Mouse (Mus musculus) thymus, postnatal 36 days (tissue): Measurements from ENCODE around the gene Cdh7.
"Not testable (repeated sequence)": the region's sequence is repeated elsewhere in the genome, so short reads cannot be mapped to it uniquely, and the experiment has no call there.

ENCODE experiments used
- DNase-seq, 2 experiments: peaks; one replicate each; pipeline ENCODE4 v3.0.0; 2022; ENCODE audit warnings: mixed read lengths in 2 of 2

Cdh7 gene

GRCm38 (mm10) chr1:109982064-109982808 is at the start of gene Cdh7:
TSS of gene Cdh7 (plus strand) at chr1:109982431.
- DNase-seq: no peak

- DNase-seq: no peak
Observed at GRCm38 (mm10) chr1:109932674-109933073, 49.6 kb upstream of the Cdh7 start.

- no peak for DNase-seq
Observed at GRCm38 (mm10) chr1:109948571-109948970, 33.7 kb upstream of the Cdh7 start.

GRCm38 (mm10) chr1:109971721-109972425 is 10.4 kb upstream of the Cdh7 start:
- no peak for DNase-seq

- DNase-seq: no peak
Observed at GRCm38 (mm10) chr1:109972426-109973015, 9.7 kb upstream of the Cdh7 start.

GRCm38 (mm10) chr1:109982809-109983536 is 742 bp downstream of the Cdh7 start:
- DNase-seq: no peak

GRCm38 (mm10) chr1:109983537-109983912 is 1.3 kb downstream of the Cdh7 start:
- no peak for DNase-seq

GRCm38 (mm10) chr1:109984776-109985175 is 2.5 kb downstream of the Cdh7 start:
- DNase-seq: no peak

GRCm38 (mm10) chr1:109985468-109985867 is 3.2 kb downstream of the Cdh7 start:
- no peak for DNase-seq

- no peak for DNase-seq
Observed at GRCm38 (mm10) chr1:109989541-109989940, 7.3 kb downstream of the Cdh7 start.

- DNase-seq: no peak
Observed at GRCm38 (mm10) chr1:109993906-109994305, 11.7 kb downstream of the Cdh7 start.

- DNase-seq: no peak
Observed at GRCm38 (mm10) chr1:110004451-110004850, 22.2 kb downstream of the Cdh7 start.

GRCm38 (mm10) chr1:110005038-110005437 is 22.8 kb downstream of the Cdh7 start:
- DNase-seq: no peak

- no peak for DNase-seq
Observed at GRCm38 (mm10) chr1:110012153-110012552, 29.9 kb downstream of the Cdh7 start.

- DNase-seq: no peak
Observed at GRCm38 (mm10) chr1:110056317-110056716, 74.1 kb downstream of the Cdh7 start.

- DNase-seq: no peak
Observed at GRCm38 (mm10) chr1:110067405-110067804, 85.2 kb downstream of the Cdh7 start.

GRCm38 (mm10) chr1:110078471-110078870 is 96.2 kb downstream of the Cdh7 start:
- DNase-seq: no peak

- DNase-seq: no peak
Observed at GRCm38 (mm10) chr1:110118071-110118470, 135.8 kb downstream of the Cdh7 start.

- DNase-seq: no peak
Observed at GRCm38 (mm10) chr1:110118862-110119261, 136.6 kb downstream of the Cdh7 start.

GRCm38 (mm10) chr1:110171459-110171858 is 189.2 kb downstream of the Cdh7 start:
- DNase-seq: not testable (repeated sequence)
